Mouse (Mus musculus): ENCODE results near the gene Col28a1.

DNA sequence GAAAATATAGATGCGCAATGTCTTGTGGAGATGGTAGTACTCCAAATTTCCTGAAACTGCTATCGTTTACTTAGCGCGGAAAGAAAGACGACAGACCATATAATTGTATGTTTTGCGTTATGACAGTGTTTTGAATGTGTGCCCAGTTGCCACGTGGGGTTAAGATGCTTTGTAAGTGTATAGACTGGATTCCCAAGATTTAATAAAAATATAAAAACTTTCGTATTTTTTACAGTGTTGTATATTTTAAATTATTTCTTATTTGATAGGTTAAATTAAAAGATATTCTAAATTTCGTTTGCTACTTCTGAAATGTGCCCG is 17.4 kb upstream of the Col28a1 start:
- TF ChIP-seq CTCF (IDR thresholded peaks at IDR 0.05; ENCODE audit: control insufficient read depth, insufficient read depth, insufficient read length) (no peak), CEBPB (IDR thresholded peaks at IDR 0.05; ENCODE audit: low read depth) (no peak), FOSL1 (IDR thresholded peaks at IDR 0.05; ENCODE audit: insufficient read depth, low read length, poor library complexity, severe bottlenecking) (no peak), USF1 (IDR thresholded peaks at IDR 0.05; ENCODE audit: low read depth) (peak; percentile 18)
